Mouse (Mus musculus) G1E (cell line): ENCODE results near the gene Gm42674. TPM values are rescaled to one million over a fixed set of nuclear protein-coding genes. Genes with fewer than 3 reads are reported as not detected.

Experiments used
- ATAC-seq: 2 replicates; pipeline ENCODE4 v1.8.0; 2016; ENCODE audit warnings: mild to moderate bottlenecking; ENCODE audit not compliant: insufficient number of reproducible peaks, poor library complexity, low FRiP score, severe bottlenecking; ENCODE audit errors: extremely low read depth
- DNase-seq: peaks from one replicate; pipeline ENCODE4 v3.0.0; 2012; ENCODE audit warnings: low spot score
- H3K27me3 ChIP-seq: 2 replicates; pipeline ENCODE4 v1.6.1; 2012; ENCODE audit warnings: mild to moderate bottlenecking, low read length, inconsistent platforms; ENCODE audit not compliant: insufficient read depth
- H3K36me3 ChIP-seq: replicated peaks from 2 replicates; pipeline ENCODE3; 2012; ENCODE audit warnings: mild to moderate bottlenecking, inconsistent platforms
- H3K4me1 ChIP-seq: 2 replicates; pipeline ENCODE4 v1.6.1; 2012; ENCODE audit warnings: low read depth, low read length, inconsistent platforms, mixed read lengths; ENCODE audit not compliant: insufficient read depth
- H3K4me3 ChIP-seq: 2 replicates; pipeline ENCODE4 v1.5.1; 2012; ENCODE audit warnings: low read depth, mild to moderate bottlenecking, inconsistent platforms, low read length, moderate library complexity, mixed read lengths
- H3K9me3 ChIP-seq: replicated peaks from 2 replicates; pipeline ENCODE4 v1.6.1; 2012; ENCODE audit warnings: inconsistent platforms
- CTCF ChIP-seq: IDR thresholded peaks from 2 replicates; pipeline ENCODE4 v1.5.1; 2012; ENCODE audit warnings: low read depth, low read length, inconsistent platforms, mixed read lengths
- GATA1 ChIP-seq: IDR thresholded peaks from 2 replicates; pipeline ENCODE4 v1.6.1; 2012; ENCODE audit warnings: borderline replicate concordance, low read length, inconsistent platforms, mixed read lengths
- GATA2 ChIP-seq: IDR thresholded peaks from 2 replicates; pipeline ENCODE4 v1.6.1; 2012; ENCODE audit warnings: low read depth, low read length, inconsistent platforms, borderline replicate concordance
- POLR2AphosphoS5 ChIP-seq: IDR thresholded peaks from 2 replicates; pipeline ENCODE4 v1.6.1; 2012; ENCODE audit warnings: low read depth, low read length, inconsistent platforms; ENCODE audit not compliant: insufficient replicate concordance
- TAL1 ChIP-seq: conservative IDR thresholded peaks from 2 replicates; pipeline ENCODE4 v1.6.1; 2012; ENCODE audit warnings: low read depth, low read length, inconsistent platforms, mixed read lengths
- polyA plus RNA-seq: library from polyadenylated mRNA; stranded (reverse); fragments of >175 nt; gene quantifications from 2 replicates; pipeline ENCODE4 v1.2.3, GENCODE M21; 2012
- total RNA-seq, 2 experiments: library from RNA; stranded (forward) in 1 of 2; stranded (reverse) in 1 of 2; fragments of 200-1000 nt in 1 of 2; fragments of >200 nt in 1 of 2; fragmentation: Nextera tagmentation in 1 of 2; gene quantifications; 2 replicates each; pipeline ENCODE4 v1.2.3; 2014 to 2017

Gene Gm42674
- total and polyA plus RNA-seq, 3 experiments, result not detected

GRCm38 (mm10) chr3:90609102-90609501 lies 7.4 kb downstream of the Gm42674 start:
- DNase-seq (no peak), ATAC-seq (no peak)
- no peak for TF ChIP-seq CTCF
- no peak for TF ChIP-seq GATA1
- no peak for TF ChIP-seq TAL1
- TF ChIP-seq POLR2AphosphoS5, result no peak
- TF ChIP-seq GATA2, result no peak
- Histone ChIP-seq H3K9me3 (no peaks in the 10 kb centered on the region), H3K4me1 (no peaks in the 10 kb centered on the region), H3K36me3 (no peaks in the 10 kb centered on the region), H3K27me3 (peaks cover 15% of the 10 kb centered on the region), H3K4me3 (no peak overlapping the region)

- DNase-seq (no peak), ATAC-seq (no peak)
- Histone ChIP-seq H3K36me3 (no peaks in the 10 kb centered on the region), H3K4me3 (no peak overlapping the region), H3K4me1 (peaks cover 4% of the 10 kb centered on the region), H3K27me3 (peaks cover 19% of the 10 kb centered on the region), H3K9me3 (no peaks in the 10 kb centered on the region)
- TF ChIP-seq TAL1, result no peak
- TF ChIP-seq GATA1, result no peak
- TF ChIP-seq POLR2AphosphoS5, result no peak
- TF ChIP-seq GATA2, result no peak
- TF ChIP-seq CTCF, result no peak
These were observed 9.8 kb downstream of the Gm42674 start for GRCm38 (mm10) chr3:90611494-90611893.

GRCm38 (mm10) chr3:90612061-90612460 lies 10.4 kb downstream of the Gm42674 start:
- ATAC-seq (no peak), DNase-seq (no peak)
- Histone ChIP-seq H3K9me3 (no peaks in the 10 kb centered on the region), H3K36me3 (no peaks in the 10 kb centered on the region), H3K4me1 (peaks cover 4% of the 10 kb centered on the region), H3K4me3 (no peak overlapping the region), H3K27me3 (peaks cover 19% of the 10 kb centered on the region)
- TF ChIP-seq CTCF, result no peak
- no peak for TF ChIP-seq TAL1
- no peak for TF ChIP-seq GATA1
- TF ChIP-seq POLR2AphosphoS5, result no peak
- no peak for TF ChIP-seq GATA2

GRCm38 (mm10) chr3:90612728-90613291 lies 11.1 kb downstream of the Gm42674 start, which contains the start of gene S100a6:
Gene S100a6 (plus strand): TSS chr3:90612882.
- Histone ChIP-seq H3K9me3 (no peaks in the 10 kb centered on the region), H3K4me3 (no peak within 1 kb of the TSS), H3K36me3 (no peaks in the 10 kb centered on the region), H3K27me3 (peaks cover 17% of the 10 kb centered on the region), H3K4me1 (peaks cover 4% of the 10 kb centered on the region)
- ATAC-seq (peak; percentile 4; the same call in 1 of the 2 replicates), DNase-seq (no peak)
- no peak for TF ChIP-seq GATA2
- TF ChIP-seq POLR2AphosphoS5, result no peak
- TF ChIP-seq CTCF, result no peak
- TF ChIP-seq GATA1, result no peak
- TF ChIP-seq TAL1, result no peak

GRCm38 (mm10) chr3:90613461-90614147 lies 11.9 kb downstream of the Gm42674 start:
- ATAC-seq, result no peak

GRCm38 (mm10) chr3:90614148-90614530 lies 12.4 kb downstream of the Gm42674 start:
- Histone ChIP-seq H3K4me1 (peaks cover 4% of the 10 kb centered on the region), H3K27me3 (peaks cover 13% of the 10 kb centered on the region), H3K4me3 (no peak overlapping the region), H3K36me3 (no peaks in the 10 kb centered on the region), H3K9me3 (no peaks in the 10 kb centered on the region)
- no peak for ATAC-seq
- TF ChIP-seq GATA2, result no peak
- no peak for DNase-seq

More at GRCm38 (mm10) chr3:90613461-90614147, 11.9 kb downstream of the Gm42674 start:
- Histone ChIP-seq H3K36me3 (no peaks in the 10 kb centered on the region), H3K4me1 (peaks cover 4% of the 10 kb centered on the region), H3K27me3 (peaks cover 15% of the 10 kb centered on the region), H3K4me3 (no peak overlapping the region), H3K9me3 (no peaks in the 10 kb centered on the region)
- TF ChIP-seq POLR2AphosphoS5 (no peak), GATA2 (no peak), GATA1 (no peak), CTCF (no peak), TAL1 (no peak)
- no peak for DNase-seq
